Mouse (Mus musculus) limb, embryonic 13.5 days (tissue): ENCODE results near the gene Capn13. TPM values are rescaled to one million over a fixed set of nuclear protein-coding genes. Genes with fewer than 3 reads are reported as not detected.
A peak's percentile ranks its signal among the peaks of the same experiment; 100 is the strongest.

Experiments used
- ATAC-seq: fragments of 200-750 bp; cut with Nextera tagmentation; 2 replicates; pipeline ENCODE4 v1.8.0; 2017; ENCODE audit warnings: low read depth, moderate number of reproducible peaks, moderate TSS enrichment; ENCODE audit not compliant: low FRiP score
- H3K27ac ChIP-seq: fragments of 300-500 bp; sonication (generic); 2 replicates; pipeline ENCODE4 v1.5.1; 2015; ENCODE audit warnings: inconsistent platforms, mild to moderate bottlenecking, moderate library complexity
- H3K27me3 ChIP-seq: fragments of 300-500 bp; sonication (generic); 2 replicates; pipeline ENCODE4 v1.6.1; 2015; ENCODE audit warnings: mild to moderate bottlenecking, inconsistent platforms
- H3K36me3 ChIP-seq: fragments of 300-500 bp; sonication (generic); 2 replicates; pipeline ENCODE4 v1.6.1; 2015; ENCODE audit warnings: inconsistent platforms, mild to moderate bottlenecking, moderate library complexity
- H3K4me1 ChIP-seq: fragments of 300-500 bp; sonication (generic); 2 replicates; pipeline ENCODE4 v1.6.1; 2015; ENCODE audit warnings: inconsistent platforms
- H3K4me2 ChIP-seq: fragments of 300-500 bp; sonication (generic); replicated peaks from 2 replicates; pipeline ENCODE4 v1.6.1; 2015; ENCODE audit warnings: inconsistent platforms, mild to moderate bottlenecking, moderate library complexity
- H3K4me3 ChIP-seq: fragments of 300-500 bp; sonication (generic); 2 replicates; pipeline ENCODE4 v1.5.1; 2015; ENCODE audit warnings: moderate library complexity, mild to moderate bottlenecking, inconsistent platforms
- H3K9ac ChIP-seq: fragments of 300-500 bp; sonication (generic); 2 replicates; pipeline ENCODE4 v1.6.1; 2015; ENCODE audit warnings: mild to moderate bottlenecking, inconsistent platforms
- H3K9me3 ChIP-seq: fragments of 300-500 bp; sonication (generic); 2 replicates; pipeline ENCODE4 v1.6.1; 2016; ENCODE audit warnings: inconsistent platforms
- WGBS: fragments of 180-500 bp; shearing (Covaris S2); methylation state at CpG from one replicate; pipeline ENCODE4 v1.1.7; 2015; 5-methylcytosine and 5-hydroxymethylcytosine counted together
- polyA plus RNA-seq: library from polyadenylated mRNA; unstranded; fragments of >200 nt; fragmentation: Nextera tagmentation; extraction: Ambion mirVana; gene quantifications from 2 replicates; pipeline ENCODE4 v1.2.1, GENCODE M21; 2015

The Capn13 gene
- polyA plus RNA-seq, 1 experiment from 2014 or later = not detected

DNA sequence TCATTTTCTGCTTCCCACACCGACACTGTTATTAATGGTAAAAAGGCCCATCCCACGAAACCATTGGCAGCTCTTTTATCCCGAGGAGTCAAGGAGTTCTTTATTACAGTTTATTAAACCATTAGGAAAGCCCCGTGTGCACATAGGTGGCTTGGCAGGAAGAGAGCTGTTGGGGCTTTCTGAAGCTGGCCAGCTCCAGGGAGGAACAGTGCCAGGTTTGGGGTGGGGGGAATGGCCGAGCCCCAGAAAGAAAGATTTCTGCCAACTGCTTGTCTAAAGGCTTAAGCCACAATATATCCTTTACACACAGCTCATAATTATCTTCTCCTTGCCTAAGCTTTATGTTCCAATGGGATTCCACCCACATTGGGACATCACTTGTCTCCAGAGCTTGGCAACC is 71.6 kb downstream of the Capn13 start:
- no peak overlapping the region for H3K27ac ChIP-seq
- H3K4me3 ChIP-seq = no peak overlapping the region
- H3K4me1 ChIP-seq = peaks cover 8% of the 10 kb centered on the region; the same call in 1 of the 2 replicates
- no peak overlapping the region for H3K9ac ChIP-seq
- H3K36me3 ChIP-seq = no peaks in the 10 kb centered on the region
- ATAC-seq = no peak
- H3K4me2 ChIP-seq = no peak overlapping the region
- no peaks in the 10 kb centered on the region for H3K9me3 ChIP-seq
- 53% methylated on average over 5 of the region's 5 CpGs for WGBS
- H3K27me3 ChIP-seq = no peaks in the 10 kb centered on the region

GRCm38 (mm10) chr17:73325314-73325713 is 75.4 kb downstream of the Capn13 start:
- Histone ChIP-seq H3K4me2 (no peak overlapping the region), H3K27me3 (no peaks in the 10 kb centered on the region), H3K9me3 (no peaks in the 10 kb centered on the region), H3K4me3 (no peak overlapping the region), H3K36me3 (no peaks in the 10 kb centered on the region), H3K9ac (no peak overlapping the region), H3K27ac (no peak overlapping the region), H3K4me1 (peaks cover 8% of the 10 kb centered on the region; the same call in 1 of the 2 replicates)
- ATAC-seq = no peak
- 5% methylated on average over 6 of the region's 6 CpGs for WGBS

GRCm38 (mm10) chr17:73324732-73325131 is 75.9 kb downstream of the Capn13 start:
- WGBS = 47% methylated on average over 6 of the region's 6 CpGs
- H3K4me1 ChIP-seq = peaks cover 8% of the 10 kb centered on the region; the same call in 1 of the 2 replicates
- H3K4me2 ChIP-seq = no peak overlapping the region
- H3K9me3 ChIP-seq = no peaks in the 10 kb centered on the region
- ATAC-seq = no peak
- no peak overlapping the region for H3K4me3 ChIP-seq
- no peaks in the 10 kb centered on the region for H3K27me3 ChIP-seq
- no peaks in the 10 kb centered on the region for H3K36me3 ChIP-seq
- no peak overlapping the region for H3K9ac ChIP-seq
- H3K27ac ChIP-seq = no peak overlapping the region

DNA sequence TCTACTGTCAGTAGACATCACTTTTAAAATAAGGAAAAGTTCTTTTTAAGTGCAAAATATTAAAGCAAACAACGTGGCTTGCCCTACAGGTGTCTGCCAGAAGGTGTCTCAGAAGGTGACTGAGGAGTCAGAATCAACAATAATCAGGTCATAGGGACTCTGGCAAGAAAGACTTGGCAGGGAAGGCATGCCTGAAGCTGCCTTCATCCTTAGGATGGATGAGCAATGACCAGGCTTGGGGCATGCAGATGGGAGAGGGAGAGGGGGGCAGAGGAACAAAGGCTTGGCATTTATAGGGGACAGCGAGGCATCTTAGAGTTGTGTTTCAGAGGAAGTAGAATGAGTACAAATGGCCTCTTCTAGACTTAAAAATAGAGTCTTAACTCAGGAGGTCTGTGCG is 76.7 kb downstream of the Capn13 start:
- H3K27me3 ChIP-seq = no peaks in the 10 kb centered on the region

GRCm38 (mm10) chr17:73314786-73315185 is 85.9 kb downstream of the Capn13 start:
- H3K36me3 ChIP-seq = no peaks in the 10 kb centered on the region
- no peaks in the 10 kb centered on the region for H3K9me3 ChIP-seq
- 82% methylated on average over 13 of the region's 13 CpGs for WGBS
- ATAC-seq = no peak
- no peak overlapping the region for H3K9ac ChIP-seq
- H3K4me2 ChIP-seq = no peak overlapping the region
- no peak overlapping the region for H3K4me3 ChIP-seq
- H3K27ac ChIP-seq = no peak overlapping the region
- no peaks in the 10 kb centered on the region for H3K27me3 ChIP-seq
- H3K4me1 ChIP-seq = peaks cover 12% of the 10 kb centered on the region

More for the DNA sequence above, 76.7 kb downstream of the Capn13 start:
- H3K4me1 ChIP-seq = peaks cover 8% of the 10 kb centered on the region; the same call in 1 of the 2 replicates
- WGBS = 81% methylated on average over 3 of the region's 3 CpGs
- no peak overlapping the region for H3K27ac ChIP-seq
- H3K9ac ChIP-seq = no peak overlapping the region
- no peak overlapping the region for H3K4me3 ChIP-seq
- H3K9me3 ChIP-seq = no peaks in the 10 kb centered on the region
- H3K36me3 ChIP-seq = no peaks in the 10 kb centered on the region
- no peak overlapping the region for H3K4me2 ChIP-seq
- ATAC-seq = no peak

DNA sequence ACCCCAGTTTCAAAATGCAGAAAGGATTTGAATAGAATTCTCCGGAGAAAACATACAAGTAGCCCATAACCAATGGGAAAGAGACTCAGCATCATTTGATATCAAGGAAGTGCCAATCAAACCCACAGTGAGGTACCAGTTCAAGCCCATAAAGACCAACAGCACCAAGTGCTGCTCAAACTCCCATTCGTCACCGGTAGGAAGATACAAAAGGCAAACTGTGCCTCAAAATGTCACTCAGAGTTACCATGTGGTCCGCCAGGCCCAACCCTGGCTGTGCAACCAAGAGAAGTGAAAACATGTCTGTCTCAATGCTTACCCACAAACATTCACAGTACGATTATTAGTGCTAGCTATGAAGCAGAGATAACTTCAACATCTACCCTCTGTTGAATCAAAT is 89.2 kb downstream of the Capn13 start:
- H3K27ac ChIP-seq = no peak overlapping the region
- 90% methylated on average over 5 of the region's 5 CpGs for WGBS
- H3K4me3 ChIP-seq = no peak overlapping the region
- no peak overlapping the region for H3K9ac ChIP-seq
- peaks cover 15% of the 10 kb centered on the region for H3K4me1 ChIP-seq
- peaks cover 5% of the 10 kb centered on the region; the same call in 1 of the 2 replicates for H3K27me3 ChIP-seq
- no peak overlapping the region for H3K4me2 ChIP-seq
- no peak for ATAC-seq
- no peaks in the 10 kb centered on the region for H3K36me3 ChIP-seq
- H3K9me3 ChIP-seq = no peaks in the 10 kb centered on the region

GRCm38 (mm10) chr17:73308691-73309090 is 92.0 kb downstream of the Capn13 start:
- H3K4me3 ChIP-seq = no peak overlapping the region
- H3K27me3 ChIP-seq = peaks cover 24% of the 10 kb centered on the region
- no peak overlapping the region for H3K27ac ChIP-seq
- peaks cover 4% of the 10 kb centered on the region; the same call in 1 of the 2 replicates for H3K4me1 ChIP-seq
- H3K36me3 ChIP-seq = no peaks in the 10 kb centered on the region
- 88% methylated on average over 4 of the region's 4 CpGs for WGBS
- no peak for ATAC-seq
- H3K9ac ChIP-seq = no peak overlapping the region
- H3K4me2 ChIP-seq = no peak overlapping the region
- no peaks in the 10 kb centered on the region for H3K9me3 ChIP-seq

GRCm38 (mm10) chr17:73306626-73307025 is 94.0 kb downstream of the Capn13 start:
- no peak overlapping the region for H3K27ac ChIP-seq
- H3K36me3 ChIP-seq = no peaks in the 10 kb centered on the region
- H3K4me3 ChIP-seq = no peak overlapping the region
- 67% methylated on average over 7 of the region's 7 CpGs for WGBS
- no peaks in the 10 kb centered on the region for H3K9me3 ChIP-seq
- no peak overlapping the region for H3K4me2 ChIP-seq
- H3K9ac ChIP-seq = no peak overlapping the region
- H3K27me3 ChIP-seq = peaks cover 36% of the 10 kb centered on the region
- no peak for ATAC-seq
- peaks cover 4% of the 10 kb centered on the region; the same call in 1 of the 2 replicates for H3K4me1 ChIP-seq

DNA sequence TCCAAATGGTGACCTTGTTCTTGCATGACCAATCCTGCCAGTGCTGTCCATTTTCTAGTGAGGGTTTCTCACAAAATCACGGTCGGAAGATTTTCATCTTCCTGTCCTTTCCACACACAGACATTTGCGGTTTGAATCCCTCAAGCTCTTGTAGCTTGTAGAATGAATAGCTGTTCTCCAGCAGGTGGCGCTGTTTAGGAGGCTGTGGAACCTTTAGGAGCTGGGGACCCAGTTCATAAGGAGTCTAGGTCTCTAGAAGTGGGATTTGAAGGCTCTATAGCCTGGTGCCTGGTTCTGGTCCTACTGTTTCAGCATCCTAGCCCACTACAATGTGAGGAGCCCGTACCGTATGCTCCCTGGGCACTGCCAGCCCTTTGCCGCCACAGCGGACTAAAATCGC is 95.0 kb downstream of the Capn13 start:
- Histone ChIP-seq H3K27me3 (peaks cover 37% of the 10 kb centered on the region), H3K4me3 (no peak overlapping the region), H3K36me3 (no peaks in the 10 kb centered on the region), H3K4me1 (peaks cover 4% of the 10 kb centered on the region; the same call in 1 of the 2 replicates), H3K4me2 (no peak overlapping the region), H3K9me3 (no peaks in the 10 kb centered on the region), H3K27ac (no peak overlapping the region), H3K9ac (no peak overlapping the region)
- no peak for ATAC-seq
- 57% methylated on average over 9 of the region's 9 CpGs for WGBS

DNA sequence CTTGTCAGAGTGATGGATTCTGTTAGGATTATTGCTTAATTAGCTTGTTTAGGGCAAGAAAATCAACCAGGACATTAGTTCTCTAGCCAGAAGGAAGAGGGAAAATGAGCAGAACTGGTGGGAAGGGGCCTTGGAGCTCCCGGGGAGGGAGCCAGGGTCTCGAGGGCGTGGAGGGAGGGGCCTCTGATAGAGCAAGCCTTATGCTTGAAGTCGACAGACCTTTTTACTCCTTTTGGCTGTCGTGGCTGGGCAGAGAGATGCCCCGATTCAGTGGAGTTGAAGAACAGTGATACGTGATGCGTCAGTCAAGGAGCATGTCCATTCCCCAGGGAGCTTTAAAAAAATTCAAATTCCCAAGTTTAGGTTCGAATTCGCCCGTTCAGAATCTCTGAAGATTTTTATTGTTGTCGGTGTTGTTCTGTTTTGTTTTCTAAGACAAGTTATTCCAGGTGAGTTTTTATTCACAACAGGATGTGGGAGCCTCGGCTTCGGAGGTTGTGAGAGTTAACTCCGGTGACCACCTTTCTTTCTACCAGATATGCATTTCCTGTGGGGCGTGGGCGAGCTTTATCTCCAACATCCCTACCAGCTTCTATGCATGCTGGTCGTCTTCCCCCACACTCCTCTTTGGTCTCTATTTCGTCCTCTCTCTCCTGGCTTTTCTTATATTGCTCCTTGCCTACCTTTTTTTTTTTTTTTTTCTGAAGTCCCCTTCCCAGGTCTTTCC is 96.4 kb downstream of the Capn13 start:
- Histone ChIP-seq H3K4me3 (no peak overlapping the region), H3K4me2 (no peak overlapping the region), H3K27ac (no peak overlapping the region), H3K4me1 (peaks cover 4% of the 10 kb centered on the region; the same call in 1 of the 2 replicates), H3K9ac (no peak overlapping the region), H3K36me3 (no peaks in the 10 kb centered on the region), H3K9me3 (no peaks in the 10 kb centered on the region), H3K27me3 (peaks cover 44% of the 10 kb centered on the region)
- no peak for ATAC-seq
- WGBS = 58% methylated on average over 19 of the region's 19 CpGs

DNA sequence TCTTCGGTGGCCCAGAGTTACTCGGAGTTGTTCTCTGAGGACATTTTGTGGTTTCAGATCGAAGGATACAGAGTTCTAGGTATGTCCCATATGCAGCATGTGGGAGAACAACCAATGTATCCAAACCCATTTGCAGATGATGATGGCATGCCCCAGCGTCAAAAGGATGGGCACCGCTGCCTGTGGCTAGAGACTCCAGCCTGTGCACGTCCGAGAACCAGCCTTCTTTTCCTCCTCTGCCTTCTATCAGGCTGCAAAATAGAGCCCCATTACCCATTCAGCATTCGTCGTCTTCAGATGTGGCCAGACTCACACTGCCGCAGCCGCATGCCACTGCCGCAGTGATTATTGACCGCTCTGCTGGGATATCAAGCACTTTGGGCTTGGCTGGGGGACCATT is 97.0 kb downstream of the Capn13 start:
- H3K4me1 ChIP-seq = peaks cover 4% of the 10 kb centered on the region; the same call in 1 of the 2 replicates
- H3K9ac ChIP-seq = no peak overlapping the region
- no peaks in the 10 kb centered on the region for H3K36me3 ChIP-seq
- H3K4me3 ChIP-seq = no peak overlapping the region
- H3K4me2 ChIP-seq = no peak overlapping the region
- H3K27ac ChIP-seq = no peak overlapping the region
- H3K9me3 ChIP-seq = no peaks in the 10 kb centered on the region
- H3K27me3 ChIP-seq = peaks cover 44% of the 10 kb centered on the region
- no peak for ATAC-seq
- 60% methylated on average over 13 of the region's 13 CpGs for WGBS

DNA sequence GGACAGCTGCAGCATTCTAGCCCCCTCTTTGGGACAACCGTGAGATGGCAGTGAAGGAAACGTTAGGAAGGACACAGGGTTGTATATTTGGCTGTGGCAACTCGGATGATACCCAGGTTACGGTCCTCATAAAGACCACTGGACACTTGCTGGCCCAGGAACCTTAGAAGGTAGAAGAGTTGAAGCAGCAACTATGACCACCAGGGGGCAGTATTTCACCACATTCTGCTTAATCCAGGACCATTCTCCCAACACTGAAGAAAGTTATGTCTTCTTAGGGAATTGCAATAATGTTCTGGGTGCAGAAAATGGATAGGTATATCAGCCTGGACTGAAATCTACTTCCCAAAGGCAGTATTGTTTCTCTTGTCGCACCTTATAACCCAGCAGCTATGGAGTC is 97.4 kb downstream of the Capn13 start:
- WGBS = 22% methylated on average over 5 of the region's 5 CpGs
- H3K4me2 ChIP-seq = no peak overlapping the region
- peaks cover 44% of the 10 kb centered on the region for H3K27me3 ChIP-seq
- H3K9me3 ChIP-seq = no peaks in the 10 kb centered on the region
- peaks cover 4% of the 10 kb centered on the region; the same call in 1 of the 2 replicates for H3K4me1 ChIP-seq
- H3K36me3 ChIP-seq = no peaks in the 10 kb centered on the region
- no peak overlapping the region for H3K4me3 ChIP-seq
- ATAC-seq = no peak
- no peak overlapping the region for H3K9ac ChIP-seq
- H3K27ac ChIP-seq = no peak overlapping the region

DNA sequence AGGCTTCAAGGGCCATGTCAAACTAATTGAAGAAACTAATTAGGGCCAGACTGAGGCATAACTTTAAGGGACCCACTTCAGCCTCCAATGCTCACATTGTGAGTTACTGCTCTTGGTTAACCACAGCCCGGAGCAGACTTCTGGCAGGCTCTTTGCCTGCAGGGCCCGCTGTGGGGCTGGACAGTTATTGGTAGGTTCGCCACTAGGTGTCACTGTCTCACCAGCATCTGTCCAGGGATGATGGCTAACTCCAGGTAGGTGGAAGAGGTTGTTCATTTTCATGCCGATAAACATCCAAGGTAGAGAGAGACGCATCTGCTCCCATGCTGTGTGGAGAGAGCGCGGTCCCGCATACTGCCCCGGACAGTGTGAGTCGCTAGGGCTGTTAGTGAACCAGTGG is 98.6 kb downstream of the Capn13 start:
- H3K27ac ChIP-seq = no peak overlapping the region
- ATAC-seq = peak; percentile 70
- H3K9ac ChIP-seq = no peak overlapping the region
- H3K36me3 ChIP-seq = no peaks in the 10 kb centered on the region
- WGBS = 5% methylated on average over 10 of the region's 10 CpGs
- peak overlapping the region; percentile 14; the same call in 1 of the 2 replicates for H3K4me2 ChIP-seq
- H3K4me3 ChIP-seq = no peak overlapping the region
- no peaks in the 10 kb centered on the region for H3K9me3 ChIP-seq
- peaks cover 40% of the 10 kb centered on the region for H3K27me3 ChIP-seq
- peaks cover 9% of the 10 kb centered on the region; the same call in 1 of the 2 replicates for H3K4me1 ChIP-seq
